Mouse (Mus musculus) MEL (cell line): ENCODE data around the gene Grin2d.

ENCODE experiments used
- BHLHE40 ChIP-seq: IDR thresholded peaks from 2 replicates; pipeline ENCODE4 v1.6.1; 2012; ENCODE audit warnings: low read depth, mild to moderate bottlenecking, inconsistent platforms, low read length, improper control_type of control experiment, borderline replicate concordance
- EP300 ChIP-seq, 2 experiments: IDR thresholded peaks; 2 replicates each; pipeline ENCODE4 v1.6.1; 2011; ENCODE audit warnings: improper control_type of control experiment in 2 of 2, low read length in 2 of 2, low read depth in 1 of 2, mild to moderate bottlenecking in 1 of 2
- POLR2A ChIP-seq, 2 experiments: IDR thresholded peaks; 2 replicates each; pipeline ENCODE4 v1.6.1; 2011 to 2012; ENCODE audit warnings: low read length in 2 of 2, mild to moderate bottlenecking in 2 of 2, control low read depth in 1 of 2, improper control_type of control experiment in 1 of 2, low read depth in 1 of 2, moderate library complexity in 1 of 2; ENCODE audit not compliant: control insufficient read depth in 1 of 2, insufficient read depth in 1 of 2, poor library complexity in 1 of 2
- ZC3H11A ChIP-seq: IDR thresholded peaks from 2 replicates; pipeline ENCODE4 v1.6.1; 2012; ENCODE audit warnings: low read depth, mild to moderate bottlenecking, inconsistent platforms, low read length, improper control_type of control experiment

DNA sequence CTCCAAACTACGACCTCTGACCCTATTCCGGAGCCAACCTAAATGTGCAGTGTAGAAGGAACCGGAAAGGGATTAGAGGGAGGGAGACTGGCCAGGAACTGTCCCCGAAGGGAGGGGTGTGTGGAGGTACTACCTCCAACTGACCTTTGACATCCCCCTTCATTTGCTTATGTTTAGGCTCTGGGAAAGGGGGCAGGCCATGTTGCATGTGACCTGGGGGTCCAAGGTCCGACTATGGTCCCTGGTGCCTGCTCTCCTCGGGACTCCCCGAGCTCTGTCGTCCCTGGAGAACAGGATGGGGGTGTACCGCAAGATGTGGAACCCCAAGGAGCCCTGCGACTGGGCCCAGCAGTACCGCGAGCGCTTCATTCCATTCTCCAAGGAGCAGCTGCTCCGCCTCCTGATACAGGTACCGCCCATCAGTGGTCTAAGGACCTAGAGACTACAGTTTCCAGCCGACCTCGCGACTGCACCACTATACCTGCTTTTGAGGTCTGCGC lies 19.1 kb upstream of the Grin2d start:
- TF ChIP-seq BHLHE40 (no peak), ZC3H11A (no peak), POLR2A (IDR thresholded peaks at IDR 0.05; ENCODE audit: control insufficient read depth in 1 of 2, insufficient read depth in 1 of 2, low read depth in 1 of 2, low read length in 2 of 2, poor library complexity in 1 of 2) (peak; percentile 59 to 71), EP300 (IDR thresholded peaks at IDR 0.05; ENCODE audit: low read depth in 1 of 2, low read length in 2 of 2) (no peak)
